Mouse (Mus musculus) lung, embryonic 15.5 days (tissue): ENCODE results near the gene Tead2. TPM values are rescaled to one million over a fixed set of nuclear protein-coding genes. Genes with fewer than 3 reads are reported as not detected.

Experiments
- ATAC-seq: fragments of 200-750 bp; cut with Nextera tagmentation; 2 replicates; pipeline ENCODE4 v1.8.0; 2017; ENCODE audit warnings: moderate number of reproducible peaks, borderline replicate concordance; ENCODE audit not compliant: low FRiP score, low TSS enrichment; ENCODE audit errors: extremely low read depth
- H3K27ac ChIP-seq: fragments of 300-500 bp; sonication (generic); 2 replicates; pipeline ENCODE4 v1.5.1; 2015; ENCODE audit warnings: moderate library complexity, mild to moderate bottlenecking, inconsistent platforms
- H3K27me3 ChIP-seq: fragments of 300-500 bp; sonication (generic); 2 replicates; pipeline ENCODE4 v1.6.1; 2015; ENCODE audit warnings: inconsistent platforms
- H3K36me3 ChIP-seq: fragments of 300-500 bp; sonication (generic); 2 replicates; pipeline ENCODE4 v1.6.1; 2015; ENCODE audit warnings: inconsistent platforms
- H3K4me1 ChIP-seq: fragments of 300-500 bp; sonication (generic); 2 replicates; pipeline ENCODE4 v1.6.1; 2015; ENCODE audit warnings: inconsistent platforms
- H3K4me2 ChIP-seq: fragments of 300-500 bp; sonication (generic); 2 replicates; pipeline ENCODE4 v1.6.1; 2015; ENCODE audit warnings: inconsistent platforms, mild to moderate bottlenecking, moderate library complexity
- H3K4me3 ChIP-seq: fragments of 300-500 bp; sonication (generic); 2 replicates; pipeline ENCODE4 v1.5.1; 2015; ENCODE audit warnings: mild to moderate bottlenecking, inconsistent platforms
- H3K9ac ChIP-seq: fragments of 300-500 bp; sonication (generic); 2 replicates; pipeline ENCODE4 v1.6.1; 2015; ENCODE audit warnings: inconsistent platforms
- H3K9me3 ChIP-seq: fragments of 300-500 bp; sonication (generic); 2 replicates; pipeline ENCODE4 v1.6.1; 2016; ENCODE audit warnings: inconsistent platforms
- WGBS: fragments of 180-500 bp; shearing (Covaris S2); methylation state at CpG from one replicate; pipeline ENCODE4 v1.1.7; 2015; 5-methylcytosine and 5-hydroxymethylcytosine counted together
- microRNA-seq: library from miRNA; unstranded; fragments of <30 nt; microRNA quantifications from one replicate; pipeline ENCODE4, GENCODE M21; 2016
- polyA plus RNA-seq: library from polyadenylated mRNA; unstranded; fragments of >200 nt; fragmentation: Nextera tagmentation; extraction: Ambion mirVana; gene quantifications from 2 replicates; pipeline ENCODE4 v1.2.1, GENCODE M21; 2015

Gene Tead2
- polyA plus RNA-seq, 1 experiment from 2014 or later = 180 TPM

DNA sequence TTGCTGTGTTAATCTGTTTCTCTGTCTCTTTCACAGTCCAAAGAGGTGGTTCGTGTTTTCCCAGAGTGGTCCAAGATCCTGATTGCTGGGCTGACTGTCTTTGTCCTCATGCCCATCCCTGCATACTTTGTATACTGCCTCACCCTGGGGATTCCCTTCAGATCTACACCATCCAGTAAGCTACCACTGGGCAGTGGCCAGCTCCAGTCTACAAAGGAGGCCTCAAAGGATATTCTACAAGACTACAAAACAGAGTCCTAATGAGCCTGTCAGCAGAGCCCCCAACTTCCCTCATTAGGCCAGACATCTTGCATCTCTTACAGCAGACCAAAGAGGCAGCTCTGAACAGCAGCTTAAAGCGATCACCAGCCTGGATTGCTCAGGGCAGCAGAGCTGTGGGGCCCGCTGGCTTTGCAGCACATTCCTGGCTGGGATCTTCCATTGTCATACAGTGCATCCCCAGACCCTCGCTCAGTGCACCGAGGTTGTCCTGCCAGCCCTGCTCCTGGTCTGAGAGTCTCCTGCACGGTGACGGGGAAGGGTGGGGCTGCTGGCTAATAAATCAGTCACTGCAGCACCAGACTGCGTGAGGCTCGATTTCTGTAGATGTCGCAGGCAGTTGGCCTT, 57.3 kb downstream of the Tead2 start:
- Histone ChIP-seq H3K4me3 (no peak overlapping the region), H3K9ac (no peak overlapping the region), H3K36me3 (no peaks in the 10 kb centered on the region), H3K4me2 (no peak overlapping the region), H3K4me1 (0 out of 2 replicates have a peak, but pooled peaks cover 3% of the 10 kb centered on the region), H3K27me3 (peaks cover 7% of the 10 kb centered on the region; the same call in 1 of the 2 replicates), H3K27ac (no peak overlapping the region), H3K9me3 (no peaks in the 10 kb centered on the region)
- no peak for ATAC-seq
- 59% methylated on average over 10 of the region's 10 CpGs for WGBS

DNA sequence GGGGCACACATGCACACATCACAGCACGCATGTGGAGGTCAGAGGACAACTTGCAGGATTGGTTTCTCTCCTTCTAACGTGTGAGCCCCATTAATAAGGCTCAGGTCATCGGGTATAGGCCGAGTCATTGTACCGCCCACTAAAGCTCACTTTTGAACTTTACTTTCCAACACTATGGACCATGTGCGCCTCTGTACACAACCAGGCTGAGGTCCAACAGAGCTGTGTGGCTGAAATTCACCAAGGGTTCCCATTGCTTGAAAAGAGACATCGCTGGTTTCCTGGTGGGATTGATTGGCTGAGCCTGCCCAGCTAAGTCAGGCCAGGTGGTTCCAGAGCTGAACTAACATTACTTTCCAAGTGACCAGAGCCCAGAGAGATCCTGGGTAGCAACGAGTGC, 58.1 kb downstream of the Tead2 start:
- H3K9ac ChIP-seq = no peak overlapping the region

DNA sequence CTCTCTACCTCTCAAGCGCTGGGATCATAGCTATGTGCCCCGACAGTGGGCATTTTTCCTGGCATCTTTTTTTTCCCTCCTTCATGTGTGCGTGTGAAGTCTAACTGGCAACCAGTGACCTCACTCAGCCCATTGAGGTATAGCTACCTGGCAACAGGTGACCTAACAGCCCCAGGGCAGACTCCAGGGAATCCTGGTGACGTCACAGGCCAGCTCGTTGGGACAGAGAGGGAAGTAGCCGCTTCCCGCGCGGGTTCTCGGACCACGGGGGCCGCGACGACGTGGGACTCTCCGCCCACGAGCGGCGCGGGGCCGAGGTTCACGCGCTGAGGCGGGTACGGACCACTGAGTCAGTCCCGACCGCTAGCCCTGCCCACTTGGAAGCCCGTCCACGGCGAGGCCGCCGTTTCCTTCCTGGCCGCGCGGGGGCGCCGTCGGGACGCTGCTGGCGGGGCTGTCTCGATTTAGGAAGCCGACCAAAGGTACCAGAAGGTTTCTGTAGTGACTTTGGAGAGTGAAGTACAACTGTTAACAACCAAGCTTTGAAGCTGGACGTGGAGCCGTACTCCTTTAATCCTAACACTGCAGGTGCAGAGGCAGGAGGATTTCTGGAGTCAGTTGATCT, 61.7 kb downstream of the Tead2 start, which contains the start of gene Slc6a21:
TSS of gene Slc6a21 (plus strand) at position 378 of the 625 bp plus-strand sequence.
- Histone ChIP-seq H3K27ac (no peak within 1 kb of the TSS), H3K4me2 (peak within 1 kb of the TSS; percentile 74), H3K4me3 (peak within 1 kb of the TSS; percentile 41), H3K9ac (peak within 1 kb of the TSS; percentile 41; the same call in 1 of the 2 replicates), H3K9me3 (no peaks in the 10 kb centered on the region), H3K27me3 (peaks cover 3% of the 10 kb centered on the region; the same call in 1 of the 2 replicates), H3K4me1 (0 out of 2 replicates have a peak, but pooled peaks cover 3% of the 10 kb centered on the region), H3K36me3 (no peaks in the 10 kb centered on the region)
- ATAC-seq = no peak
- WGBS = 6% methylated on average over 41 of the region's 44 CpGs

More for the DNA sequence above, 58.1 kb downstream of the Tead2 start:
- Histone ChIP-seq H3K4me2 (no peak overlapping the region), H3K4me3 (no peak overlapping the region), H3K9me3 (no peaks in the 10 kb centered on the region), H3K4me1 (0 out of 2 replicates have a peak, but pooled peaks cover 3% of the 10 kb centered on the region), H3K36me3 (no peaks in the 10 kb centered on the region), H3K27ac (no peak overlapping the region), H3K27me3 (peaks cover 3% of the 10 kb centered on the region; the same call in 1 of the 2 replicates)
- ATAC-seq = no peak
- WGBS = 91% methylated on average over 8 of the region's 8 CpGs

Small RNA genes within 50 kb of the gene (microRNA-seq; reads per million reads assigned to microRNA genes)
- not detected for gene Mir7055

Other genes with a start within 250 kb of the Tead2 start
- gene Cpt1c, start 240.9 kb upstream of the Tead2 start, polyA plus RNA-seq = 14.5 and 15.0 TPM in 2 replicates
- 545 and 586 TPM in 2 replicates for gene Prmt1, start 229.2 kb upstream of the Tead2 start, polyA plus RNA-seq
- gene Irf3, start 218.1 kb upstream of the Tead2 start, polyA plus RNA-seq = 88.1 and 92.6 TPM in 2 replicates
- gene Bcl2l12, start 217.0 kb upstream of the Tead2 start, polyA plus RNA-seq = 66.3 and 66.7 TPM in 2 replicates
- 35.5 and 36.5 TPM in 2 replicates for gene Scaf1, start 199.4 kb upstream of the Tead2 start, polyA plus RNA-seq
- 49.7 and 50.4 TPM in 2 replicates for gene Rras, start 197.8 kb upstream of the Tead2 start, polyA plus RNA-seq
- 10.9 and 11.1 TPM in 2 replicates for gene Prr12, start 162.9 kb upstream of the Tead2 start, polyA plus RNA-seq
- 74.9 and 75.1 TPM in 2 replicates for gene Nosip, start 153.3 kb upstream of the Tead2 start, polyA plus RNA-seq
- 23.1 and 24.2 TPM in 2 replicates for gene Prrg2, start 153.1 kb upstream of the Tead2 start, polyA plus RNA-seq
- 353 and 358 TPM in 2 replicates for gene Rcn3, start 123.5 kb upstream of the Tead2 start, polyA plus RNA-seq
- 73.6 and 83.1 TPM in 2 replicates for gene Fcgrt, start 111.9 kb upstream of the Tead2 start, polyA plus RNA-seq
- 1,432 and 1,559 TPM in 2 replicates for gene Rps11, start 91.3 kb upstream of the Tead2 start, polyA plus RNA-seq
- 1,187 and 1,308 TPM in 2 replicates for gene Rpl13a, start 87.0 kb upstream of the Tead2 start, polyA plus RNA-seq
- gene Gm45713, start 79.5 kb upstream of the Tead2 start, polyA plus RNA-seq = 0.19 and 0.20 TPM in 2 replicates
- gene Flt3l, start 79.3 kb upstream of the Tead2 start, polyA plus RNA-seq = 1.5 and 8.3 TPM in 2 replicates
- gene Pih1d1, start 61.5 kb upstream of the Tead2 start, polyA plus RNA-seq = 100 and 103 TPM in 2 replicates
- 54.8 and 56.8 TPM in 2 replicates for gene Aldh16a1, start 61.2 kb upstream of the Tead2 start, polyA plus RNA-seq
- 0.33 and 0.55 TPM in 2 replicates for gene Slc17a7, start 51.8 kb upstream of the Tead2 start, polyA plus RNA-seq
- not detected in 2 replicates for gene Gfy, start 36.2 kb upstream of the Tead2 start, polyA plus RNA-seq
- not detected in 2 replicates for gene Pth2, start 34.8 kb upstream of the Tead2 start, polyA plus RNA-seq
- gene Ccdc155, start 10.9 kb upstream of the Tead2 start, polyA plus RNA-seq = 0.75 and 1.1 TPM in 2 replicates
- gene Dkkl1, start 3.6 kb upstream of the Tead2 start, polyA plus RNA-seq = 0.54 and 1.1 TPM in 2 replicates
- gene Cd37, start 23.4 kb downstream of the Tead2 start, polyA plus RNA-seq = 3.1 and 3.8 TPM in 2 replicates
- gene Slc6a16, start 25.3 kb downstream of the Tead2 start, polyA plus RNA-seq = 0.16 TPM in 1 of 2 replicates, not detected in the other
- 0.09 TPM in 1 of 2 replicates, not detected in the other for gene Slc6a21, start 61.8 kb downstream of the Tead2 start, polyA plus RNA-seq
- gene Trpm4, start 118.0 kb downstream of the Tead2 start, polyA plus RNA-seq = 19.1 and 20.0 TPM in 2 replicates
- 1.7 and 2.3 TPM in 2 replicates for gene Hrc, start 119.5 kb downstream of the Tead2 start, polyA plus RNA-seq
- 3.1 TPM in 2 replicates for gene Ppfia3, start 151.3 kb downstream of the Tead2 start, polyA plus RNA-seq
- gene Lin7b, start 154.8 kb downstream of the Tead2 start, polyA plus RNA-seq = 0.60 and 0.92 TPM in 2 replicates
- 224 and 229 TPM in 2 replicates for gene Snrnp70, start 180.0 kb downstream of the Tead2 start, polyA plus RNA-seq
- gene Kcna7, start 189.9 kb downstream of the Tead2 start, polyA plus RNA-seq = not detected in 2 replicates
- gene Ntf5, start 197.9 kb downstream of the Tead2 start, polyA plus RNA-seq = 3.5 TPM in 2 replicates
- 0.25 and 0.70 TPM in 2 replicates for gene Lhb, start 205.1 kb downstream of the Tead2 start, polyA plus RNA-seq
- 42.7 and 46.7 TPM in 2 replicates for gene Gys1, start 219.1 kb downstream of the Tead2 start, polyA plus RNA-seq
- gene Ruvbl2, start 222.3 kb downstream of the Tead2 start, polyA plus RNA-seq = 161 and 173 TPM in 2 replicates
- gene Ftl1, start 244.1 kb downstream of the Tead2 start, polyA plus RNA-seq = 5,197 and 5,279 TPM in 2 replicates